Mouse (Mus musculus) kidney, adult 8-10 months (tissue): ENCODE measurements around the gene Ing5.
"Not testable (repeated sequence)": the region's sequence is repeated elsewhere in the genome, so short reads cannot be mapped to it uniquely, and the experiment has no call there.

Source experiments
- DNase-seq, 2 experiments: peaks; one replicate each; pipeline ENCODE4 v3.0.0; 2022

The Ing5 gene

GRCm38 (mm10) chr1:93803556-93804507 is at the start of gene Ing5:
TSS of gene Ing5 (plus strand) at chr1:93803965.
- DNase-seq: peak; percentile 98 to 100

- peak; percentile 93 for DNase-seq
Measured at GRCm38 (mm10) chr1:93754573-93755290, 49.0 kb upstream of the Ing5 start, which contains the start of gene Thap4. TSS of gene Thap4 (minus strand) at chr1:93754864.

- DNase-seq: no peak
Measured at GRCm38 (mm10) chr1:93755291-93755610, 48.5 kb upstream of the Ing5 start.

- DNase-seq: no peak
Measured at GRCm38 (mm10) chr1:93755618-93756017, 48.1 kb upstream of the Ing5 start.

GRCm38 (mm10) chr1:93756154-93756553 is 47.6 kb upstream of the Ing5 start:
- no peak for DNase-seq

GRCm38 (mm10) chr1:93760076-93760475 is 43.7 kb upstream of the Ing5 start:
- DNase-seq: no peak

GRCm38 (mm10) chr1:93763531-93763930 is 40.2 kb upstream of the Ing5 start:
- DNase-seq: not testable (repeated sequence)

- DNase-seq: no peak
Measured at GRCm38 (mm10) chr1:93764871-93765591, 38.7 kb upstream of the Ing5 start.

GRCm38 (mm10) chr1:93767600-93767999 is 36.2 kb upstream of the Ing5 start:
- no peak for DNase-seq

- DNase-seq: no peak
Measured at GRCm38 (mm10) chr1:93769901-93770300, 33.9 kb upstream of the Ing5 start.

- no peak for DNase-seq
Measured at GRCm38 (mm10) chr1:93776686-93777085, 27.1 kb upstream of the Ing5 start.

GRCm38 (mm10) chr1:93786912-93787311 is 16.9 kb upstream of the Ing5 start:
- DNase-seq: no peak

- no peak for DNase-seq
Measured at GRCm38 (mm10) chr1:93794526-93794925, 9.2 kb upstream of the Ing5 start.

GRCm38 (mm10) chr1:93795886-93796285 is 7.9 kb upstream of the Ing5 start:
- no peak for DNase-seq

- no peak for DNase-seq
Measured at GRCm38 (mm10) chr1:93800670-93801503, 2.9 kb upstream of the Ing5 start.

GRCm38 (mm10) chr1:93801741-93802238 is 2.0 kb upstream of the Ing5 start, which contains the start of gene Dtymk:
TSS of gene Dtymk (minus strand) at chr1:93801934.
- DNase-seq: peak; percentile 93 to 95

GRCm38 (mm10) chr1:93802771-93803170 is 994 bp upstream of the Ing5 start:
- no peak for DNase-seq

GRCm38 (mm10) chr1:93804818-93805217 is 1.1 kb downstream of the Ing5 start:
- no peak for DNase-seq

GRCm38 (mm10) chr1:93805221-93805951 is 1.6 kb downstream of the Ing5 start:
- DNase-seq: no peak

- no peak for DNase-seq
Measured at GRCm38 (mm10) chr1:93808871-93809270, 5.1 kb downstream of the Ing5 start.

GRCm38 (mm10) chr1:93810011-93810410 is 6.2 kb downstream of the Ing5 start:
- no peak for DNase-seq
